Mouse (Mus musculus) G1E (cell line): ENCODE data around the gene Slc35f1. TPM values are rescaled to one million over a fixed set of nuclear protein-coding genes. Genes with fewer than 3 reads are reported as not detected.

ENCODE experiments used
- ATAC-seq: 2 replicates; pipeline ENCODE4 v1.8.0; 2016; ENCODE audit warnings: mild to moderate bottlenecking; ENCODE audit not compliant: insufficient number of reproducible peaks, poor library complexity, low FRiP score, severe bottlenecking; ENCODE audit errors: extremely low read depth
- DNase-seq: peaks from one replicate; pipeline ENCODE4 v3.0.0; 2012; ENCODE audit warnings: low spot score
- H3K27me3 ChIP-seq: 2 replicates; pipeline ENCODE4 v1.6.1; 2012; ENCODE audit warnings: mild to moderate bottlenecking, low read length, inconsistent platforms; ENCODE audit not compliant: insufficient read depth
- H3K36me3 ChIP-seq: replicated peaks from 2 replicates; pipeline ENCODE3; 2012; ENCODE audit warnings: mild to moderate bottlenecking, inconsistent platforms
- H3K4me1 ChIP-seq: 2 replicates; pipeline ENCODE4 v1.6.1; 2012; ENCODE audit warnings: low read depth, low read length, inconsistent platforms, mixed read lengths; ENCODE audit not compliant: insufficient read depth
- H3K4me3 ChIP-seq: 2 replicates; pipeline ENCODE4 v1.5.1; 2012; ENCODE audit warnings: low read depth, mild to moderate bottlenecking, inconsistent platforms, low read length, moderate library complexity, mixed read lengths
- H3K9me3 ChIP-seq: replicated peaks from 2 replicates; pipeline ENCODE4 v1.6.1; 2012; ENCODE audit warnings: inconsistent platforms
- CTCF ChIP-seq: IDR thresholded peaks from 2 replicates; pipeline ENCODE4 v1.5.1; 2012; ENCODE audit warnings: low read depth, low read length, inconsistent platforms, mixed read lengths
- GATA1 ChIP-seq: IDR thresholded peaks from 2 replicates; pipeline ENCODE4 v1.6.1; 2012; ENCODE audit warnings: borderline replicate concordance, low read length, inconsistent platforms, mixed read lengths
- GATA2 ChIP-seq: IDR thresholded peaks from 2 replicates; pipeline ENCODE4 v1.6.1; 2012; ENCODE audit warnings: low read depth, low read length, inconsistent platforms, borderline replicate concordance
- POLR2AphosphoS5 ChIP-seq: IDR thresholded peaks from 2 replicates; pipeline ENCODE4 v1.6.1; 2012; ENCODE audit warnings: low read depth, low read length, inconsistent platforms; ENCODE audit not compliant: insufficient replicate concordance
- TAL1 ChIP-seq: conservative IDR thresholded peaks from 2 replicates; pipeline ENCODE4 v1.6.1; 2012; ENCODE audit warnings: low read depth, low read length, inconsistent platforms, mixed read lengths
- polyA plus RNA-seq: library from polyadenylated mRNA; stranded (reverse); fragments of >175 nt; gene quantifications from 2 replicates; pipeline ENCODE4 v1.2.3, GENCODE M21; 2012
- total RNA-seq, 2 experiments: library from RNA; stranded (forward) in 1 of 2; stranded (reverse) in 1 of 2; fragments of 200-1000 nt in 1 of 2; fragments of >200 nt in 1 of 2; fragmentation: Nextera tagmentation in 1 of 2; gene quantifications; 2 replicates each; pipeline ENCODE4 v1.2.3; 2014 to 2017

Gene Slc35f1
- total and polyA plus RNA-seq, 3 experiments = not detected

- Histone ChIP-seq H3K4me1 (no peaks in the 10 kb centered on the region), H3K27me3 (no peaks in the 10 kb centered on the region), H3K36me3 (no peaks in the 10 kb centered on the region), H3K4me3 (no peak overlapping the region), H3K9me3 (no peaks in the 10 kb centered on the region)
- TF ChIP-seq CTCF = no peak
- no peak for TF ChIP-seq POLR2AphosphoS5
- no peak for TF ChIP-seq GATA2
- TF ChIP-seq GATA1 = no peak
- TF ChIP-seq TAL1 = no peak
- ATAC-seq (no peak), DNase-seq (no peak)
These were observed 370.4 kb downstream of the Slc35f1 start for GRCm38 (mm10) chr10:53060745-53061144.

- no peak for ATAC-seq
- no peak overlapping the region for H3K4me3 ChIP-seq
- no peaks in the 10 kb centered on the region for H3K36me3 ChIP-seq
- no peaks in the 10 kb centered on the region for H3K27me3 ChIP-seq
- no peaks in the 10 kb centered on the region for H3K9me3 ChIP-seq
- DNase-seq = no peak
- no peak for TF ChIP-seq GATA2
- no peaks in the 10 kb centered on the region for H3K4me1 ChIP-seq
These were observed 372.4 kb downstream of the Slc35f1 start for GRCm38 (mm10) chr10:53062741-53063140.

- H3K4me1 ChIP-seq = no peaks in the 10 kb centered on the region
- no peak for DNase-seq
- H3K9me3 ChIP-seq = no peaks in the 10 kb centered on the region
- no peak for ATAC-seq
- TF ChIP-seq TAL1 = no peak
- no peak for TF ChIP-seq CTCF
- TF ChIP-seq POLR2AphosphoS5 = no peak
- TF ChIP-seq GATA2 = no peak
- no peak for TF ChIP-seq GATA1
- no peaks in the 10 kb centered on the region for H3K36me3 ChIP-seq
- H3K4me3 ChIP-seq = no peak overlapping the region
- H3K27me3 ChIP-seq = no peaks in the 10 kb centered on the region
These were observed 397.5 kb downstream of the Slc35f1 start for GRCm38 (mm10) chr10:53087811-53088210.

GRCm38 (mm10) chr10:53091525-53091924 lies 401.2 kb downstream of the Slc35f1 start:
- TF ChIP-seq TAL1 (no peak), CTCF (no peak), GATA1 (no peak), GATA2 (no peak), POLR2AphosphoS5 (no peak)
- DNase-seq = no peak
- no peak for ATAC-seq
- no peaks in the 10 kb centered on the region for H3K27me3 ChIP-seq
- H3K9me3 ChIP-seq = no peaks in the 10 kb centered on the region
- no peak overlapping the region for H3K4me3 ChIP-seq
- H3K36me3 ChIP-seq = no peaks in the 10 kb centered on the region
- H3K4me1 ChIP-seq = no peaks in the 10 kb centered on the region

GRCm38 (mm10) chr10:53096446-53096845 lies 406.1 kb downstream of the Slc35f1 start:
- ATAC-seq (no peak), DNase-seq (no peak)
- Histone ChIP-seq H3K9me3 (no peaks in the 10 kb centered on the region), H3K4me3 (no peak overlapping the region), H3K36me3 (no peaks in the 10 kb centered on the region), H3K4me1 (no peaks in the 10 kb centered on the region), H3K27me3 (no peaks in the 10 kb centered on the region)
- TF ChIP-seq TAL1 = no peak
- TF ChIP-seq GATA1 = no peak
- no peak for TF ChIP-seq GATA2
- TF ChIP-seq CTCF = no peak
- no peak for TF ChIP-seq POLR2AphosphoS5

- no peaks in the 10 kb centered on the region for H3K9me3 ChIP-seq
- ATAC-seq = no peak
- no peak for DNase-seq
These were observed 410.5 kb downstream of the Slc35f1 start for GRCm38 (mm10) chr10:53100881-53101280.

GRCm38 (mm10) chr10:53101412-53101811 lies 411.1 kb downstream of the Slc35f1 start:
- H3K36me3 ChIP-seq = no peaks in the 10 kb centered on the region

More at GRCm38 (mm10) chr10:53100881-53101280, 410.5 kb downstream of the Slc35f1 start:
- no peak for TF ChIP-seq TAL1
- TF ChIP-seq GATA1 = no peak
- no peak for TF ChIP-seq POLR2AphosphoS5
- no peak for TF ChIP-seq CTCF
- no peak for TF ChIP-seq GATA2
- Histone ChIP-seq H3K36me3 (no peaks in the 10 kb centered on the region), H3K4me1 (no peaks in the 10 kb centered on the region), H3K27me3 (no peaks in the 10 kb centered on the region), H3K4me3 (no peak overlapping the region)

More at GRCm38 (mm10) chr10:53101412-53101811, 411.1 kb downstream of the Slc35f1 start:
- no peak for ATAC-seq
- DNase-seq = no peak
- no peaks in the 10 kb centered on the region for H3K4me1 ChIP-seq
- TF ChIP-seq CTCF (no peak), POLR2AphosphoS5 (no peak), GATA1 (no peak), TAL1 (no peak), GATA2 (no peak)
- no peaks in the 10 kb centered on the region for H3K9me3 ChIP-seq
- no peaks in the 10 kb centered on the region for H3K27me3 ChIP-seq
- no peak overlapping the region for H3K4me3 ChIP-seq
